Mouse (Mus musculus) kidney, embryonic 14.5 days (tissue): ENCODE measurements around the gene Sytl2. TPM values are rescaled to one million over a fixed set of nuclear protein-coding genes. Genes with fewer than 3 reads are reported as not detected.
A peak's percentile ranks its signal among the peaks of the same experiment; 100 is the strongest.

Experiments used
- ATAC-seq: fragments of 200-750 bp; cut with Nextera tagmentation; 2 replicates; pipeline ENCODE4 v1.8.0; 2017; ENCODE audit warnings: moderate number of reproducible peaks, mild to moderate bottlenecking, moderate TSS enrichment, moderate library complexity; ENCODE audit not compliant: low FRiP score, low TSS enrichment
- H3K27ac ChIP-seq: fragments of 300-500 bp; sonication (generic); 2 replicates; pipeline ENCODE4 v1.5.1; 2014; ENCODE audit warnings: low read depth, mild to moderate bottlenecking, low read length, moderate library complexity, mixed read lengths
- H3K27me3 ChIP-seq: fragments of 300-500 bp; sonication (generic); 2 replicates; pipeline ENCODE4 v1.6.1; 2014; ENCODE audit warnings: mild to moderate bottlenecking, low read length; ENCODE audit not compliant: control insufficient read depth, insufficient read depth
- H3K36me3 ChIP-seq: fragments of 300-500 bp; sonication (generic); 2 replicates; pipeline ENCODE4 v1.6.1; 2014; ENCODE audit warnings: low read length, mixed read lengths; ENCODE audit not compliant: control insufficient read depth, insufficient read depth
- H3K4me1 ChIP-seq: fragments of 300-500 bp; sonication (generic); 2 replicates; pipeline ENCODE4 v1.6.1; 2014; ENCODE audit warnings: low read length, mixed read lengths; ENCODE audit not compliant: control insufficient read depth, insufficient read depth
- H3K4me2 ChIP-seq: fragments of 300-500 bp; sonication (generic); replicated peaks from 2 replicates; pipeline ENCODE4 v1.6.1; 2014; ENCODE audit warnings: low read depth, mild to moderate bottlenecking, low read length
- H3K4me3 ChIP-seq: fragments of 300-500 bp; sonication (generic); 2 replicates; pipeline ENCODE4 v1.5.1; 2014; ENCODE audit warnings: mild to moderate bottlenecking, low read length
- H3K9ac ChIP-seq: fragments of 300-500 bp; sonication (generic); 2 replicates; pipeline ENCODE4 v1.6.1; 2014; ENCODE audit warnings: low read depth, mild to moderate bottlenecking, low read length, moderate library complexity
- H3K9me3 ChIP-seq: fragments of 300-500 bp; sonication (generic); 2 replicates; pipeline ENCODE4 v1.6.1; 2016; ENCODE audit warnings: low read length; ENCODE audit not compliant: control insufficient read depth
- WGBS: fragments of 180-500 bp; shearing (Covaris S2); extraction: QIAGEN DNeasy Blood & Tissue Kit; methylation state at CpG from one replicate; pipeline ENCODE4 v1.1.7; 2014; 5-methylcytosine and 5-hydroxymethylcytosine counted together
- polyA plus RNA-seq: library from polyadenylated mRNA; unstranded; fragments of >200 nt; fragmentation: Nextera tagmentation; extraction: Ambion mirVana; gene quantifications from 2 replicates; pipeline ENCODE4 v1.2.1, GENCODE M21; 2014

The Sytl2 gene
- polyA plus RNA-seq, 1 experiment from 2014 or later, result 9.2 TPM

DNA sequence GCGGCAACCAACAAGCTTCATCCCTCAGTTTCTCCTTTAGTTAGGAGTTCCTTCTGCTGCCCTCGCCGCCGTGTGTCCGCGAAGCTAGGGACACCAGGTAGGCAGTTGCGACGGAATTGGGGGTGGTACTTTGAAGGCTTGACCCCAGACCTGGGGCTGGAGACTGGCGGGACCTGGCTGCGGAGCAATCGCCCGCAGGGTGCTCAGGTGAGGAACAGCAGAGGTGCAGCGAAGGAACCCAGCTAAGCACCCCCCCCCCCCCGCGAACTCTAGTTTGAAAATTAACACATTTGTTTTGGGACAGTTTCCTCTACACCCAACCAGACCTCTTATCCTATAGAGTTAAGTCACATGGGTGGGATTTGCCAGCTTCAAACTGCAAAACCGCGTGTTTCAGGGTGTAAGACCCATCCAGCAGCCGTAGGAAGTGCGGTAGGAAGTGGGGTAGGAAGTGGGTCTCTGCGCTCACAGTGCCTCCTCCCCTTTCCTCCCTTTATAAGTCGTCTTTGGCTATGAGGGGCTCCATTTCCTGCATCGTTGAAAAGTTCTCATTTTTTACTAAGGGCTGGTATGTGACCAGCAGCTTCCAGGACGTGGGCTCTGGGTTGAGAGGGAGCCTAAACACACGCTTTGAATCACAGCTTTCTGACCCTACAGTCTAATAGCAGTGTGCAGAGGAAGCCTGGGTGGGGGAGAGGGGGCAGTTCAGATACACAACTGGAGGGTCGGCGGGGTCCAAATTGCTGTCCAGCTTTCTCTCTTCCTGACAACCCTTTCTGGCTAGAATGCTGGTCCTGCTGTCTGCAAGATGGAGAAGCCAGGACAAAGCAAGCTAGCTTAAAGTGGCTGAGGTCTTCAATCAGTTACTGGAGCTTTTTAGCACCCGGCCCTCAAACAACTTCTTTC lies 848 bp downstream of the Sytl2 start:
- Histone ChIP-seq H3K4me1 (0 out of 2 replicates have a peak, but pooled peaks cover 3% of the 10 kb centered on the region), H3K27ac (no peak overlapping the region), H3K4me2 (peak overlapping the region; percentile 96), H3K27me3 (peaks cover 3% of the 10 kb centered on the region; the same call in 1 of the 2 replicates), H3K4me3 (peak overlapping the region; percentile 68), H3K9ac (peak overlapping the region; percentile 72), H3K9me3 (no peaks in the 10 kb centered on the region), H3K36me3 (no peaks in the 10 kb centered on the region)
- 2% methylated on average over 27 of the region's 27 CpGs for WGBS
- ATAC-seq, result peak; percentile 59

DNA sequence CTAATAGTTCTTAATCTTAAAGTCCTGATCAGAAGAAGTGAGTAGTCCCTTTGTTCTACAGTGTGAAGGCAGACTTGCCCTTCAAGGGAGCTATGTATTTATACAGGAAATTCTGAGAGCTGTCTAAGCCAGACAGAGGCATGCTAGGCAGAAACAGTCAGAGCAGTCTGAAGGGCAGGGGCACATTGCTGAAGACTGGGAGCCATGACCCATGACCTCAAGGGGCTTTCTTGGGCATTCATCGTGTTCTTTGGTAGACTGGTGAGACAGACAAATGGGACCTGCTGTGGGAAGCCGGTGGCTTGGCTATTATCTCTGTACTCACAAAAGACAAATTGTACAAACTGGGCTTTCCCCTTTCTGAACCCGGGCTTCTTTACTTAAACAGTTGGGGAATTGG lies 4.0 kb downstream of the Sytl2 start:
- Histone ChIP-seq H3K27me3 (peaks cover 3% of the 10 kb centered on the region; the same call in 1 of the 2 replicates), H3K9me3 (no peaks in the 10 kb centered on the region), H3K4me3 (no peak overlapping the region), H3K4me2 (no peak overlapping the region), H3K27ac (no peak overlapping the region), H3K36me3 (no peaks in the 10 kb centered on the region), H3K9ac (no peak overlapping the region), H3K4me1 (0 out of 2 replicates have a peak, but pooled peaks cover 3% of the 10 kb centered on the region)
- 19% methylated on average over 3 of the region's 3 CpGs for WGBS
- ATAC-seq, result no peak

DNA sequence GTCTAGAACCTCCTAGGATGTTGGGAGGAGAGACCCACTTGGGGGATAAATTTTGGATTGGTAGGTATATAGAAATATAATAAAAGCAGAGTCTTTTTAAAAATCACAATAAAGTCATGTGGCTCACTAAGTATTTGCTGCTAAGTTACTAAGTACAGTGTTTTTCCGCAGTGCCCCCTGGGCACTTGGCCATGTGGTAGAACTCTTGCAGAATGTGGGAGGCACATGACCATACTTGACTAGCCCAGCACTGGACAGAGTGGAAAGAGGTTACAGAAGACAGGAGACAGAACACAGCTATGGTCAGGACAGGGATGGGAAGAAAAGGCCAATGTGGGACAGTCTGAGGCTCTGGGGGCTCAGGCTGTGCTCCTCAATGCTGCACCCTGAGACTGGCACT lies 4.9 kb downstream of the Sytl2 start:
- no peaks in the 10 kb centered on the region for H3K9me3 ChIP-seq

GRCm38 (mm10) chr7:90308003-90308402 lies 6.0 kb downstream of the Sytl2 start:
- Histone ChIP-seq H3K27me3 (no peaks in the 10 kb centered on the region), H3K4me1 (no peaks in the 10 kb centered on the region), H3K27ac (no peak overlapping the region), H3K4me2 (no peak overlapping the region), H3K9me3 (no peaks in the 10 kb centered on the region), H3K4me3 (no peak overlapping the region), H3K36me3 (no peaks in the 10 kb centered on the region), H3K9ac (no peak overlapping the region)
- ATAC-seq, result no peak
- 67% methylated on average over 6 of the region's 6 CpGs for WGBS

More for the DNA sequence above, 4.9 kb downstream of the Sytl2 start:
- H3K4me1 ChIP-seq, result 0 out of 2 replicates have a peak, but pooled peaks cover 3% of the 10 kb centered on the region
- no peaks in the 10 kb centered on the region for H3K36me3 ChIP-seq
- H3K27me3 ChIP-seq, result peaks cover 3% of the 10 kb centered on the region; the same call in 1 of the 2 replicates
- no peak for ATAC-seq
- H3K4me3 ChIP-seq, result no peak overlapping the region
- no peak overlapping the region for H3K4me2 ChIP-seq
- 79% methylated on average over 1 of the region's 1 CpGs for WGBS
- H3K9ac ChIP-seq, result no peak overlapping the region
- H3K27ac ChIP-seq, result no peak overlapping the region

DNA sequence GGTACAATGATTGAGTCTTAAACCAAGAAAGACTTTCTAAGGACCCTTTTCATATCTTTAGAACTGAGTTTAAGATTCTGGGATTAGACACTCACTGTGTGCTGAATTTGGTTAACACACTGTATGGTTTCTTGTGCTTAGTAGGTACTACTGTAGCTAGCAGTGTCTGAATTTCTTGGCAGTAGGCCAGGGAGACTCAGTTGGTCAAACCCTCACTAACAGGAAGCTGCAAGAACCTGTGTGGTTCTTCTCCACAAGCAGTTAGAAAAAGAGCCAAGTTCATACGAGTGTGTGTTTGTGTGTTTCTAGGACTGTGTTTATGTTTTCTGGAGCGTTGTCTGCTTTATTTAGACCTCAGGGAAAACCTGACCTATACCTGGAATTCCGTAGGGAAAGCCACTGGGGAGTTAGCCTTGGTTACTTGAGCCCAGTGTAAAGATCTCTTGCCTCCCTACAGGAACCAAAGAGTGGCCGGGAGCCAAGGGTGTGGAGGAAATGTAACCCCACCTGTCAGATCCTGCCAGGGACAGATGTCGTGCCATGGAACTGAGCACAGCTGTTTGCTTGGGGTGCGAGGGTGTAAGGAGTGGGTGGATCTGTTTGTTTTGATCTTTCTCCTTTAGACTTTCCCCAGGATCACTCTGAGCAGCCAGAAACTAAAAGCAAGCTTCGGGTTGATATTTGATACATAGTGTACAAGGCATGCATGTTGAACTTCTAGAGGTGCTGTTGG lies 10.3 kb downstream of the Sytl2 start:
- Histone ChIP-seq H3K9ac (no peak overlapping the region), H3K9me3 (no peaks in the 10 kb centered on the region), H3K4me3 (no peak overlapping the region), H3K36me3 (no peaks in the 10 kb centered on the region), H3K4me1 (no peaks in the 10 kb centered on the region), H3K4me2 (no peak overlapping the region), H3K27ac (no peak overlapping the region), H3K27me3 (no peaks in the 10 kb centered on the region)
- no peak; the same call in 1 of the 2 replicates for ATAC-seq
- 36% methylated on average over 7 of the region's 7 CpGs for WGBS

DNA sequence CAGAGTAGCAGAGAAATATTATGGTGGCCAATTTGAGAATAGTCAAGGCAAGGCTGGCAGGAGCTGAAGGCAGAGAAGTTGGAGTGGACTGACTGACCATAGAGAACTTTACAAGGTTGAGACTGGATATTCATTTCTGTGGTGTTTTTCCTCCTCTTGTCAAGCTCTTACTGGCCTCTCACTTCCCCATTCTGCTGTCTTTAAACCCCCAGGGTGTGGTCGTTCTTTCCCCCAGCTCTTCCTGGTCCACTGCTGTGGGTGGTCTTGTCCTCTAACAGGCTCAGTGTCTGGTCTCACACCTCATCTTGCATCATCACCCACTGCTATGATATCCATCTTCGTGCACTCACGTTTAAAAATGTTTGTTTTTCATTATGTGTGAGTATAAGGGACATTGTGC lies 11.4 kb downstream of the Sytl2 start:
- ATAC-seq, result no peak
- Histone ChIP-seq H3K4me1 (no peaks in the 10 kb centered on the region), H3K9me3 (no peaks in the 10 kb centered on the region), H3K27me3 (no peaks in the 10 kb centered on the region), H3K4me2 (no peak overlapping the region), H3K36me3 (no peaks in the 10 kb centered on the region), H3K27ac (no peak overlapping the region), H3K9ac (no peak overlapping the region), H3K4me3 (no peak overlapping the region)
- 75% methylated on average over 3 of the region's 3 CpGs for WGBS

- Histone ChIP-seq H3K4me3 (no peak overlapping the region), H3K4me2 (no peak overlapping the region), H3K9me3 (no peaks in the 10 kb centered on the region), H3K27me3 (no peaks in the 10 kb centered on the region), H3K36me3 (no peaks in the 10 kb centered on the region), H3K9ac (no peak overlapping the region), H3K4me1 (no peaks in the 10 kb centered on the region), H3K27ac (no peak overlapping the region)
- 84% methylated on average over 2 of the region's 2 CpGs for WGBS
- no peak for ATAC-seq
Observed at GRCm38 (mm10) chr7:90316823-90317222, 14.8 kb downstream of the Sytl2 start.

GRCm38 (mm10) chr7:90319446-90319845 lies 17.4 kb downstream of the Sytl2 start:
- H3K9me3 ChIP-seq, result no peaks in the 10 kb centered on the region
- ATAC-seq, result no peak
- H3K27me3 ChIP-seq, result no peaks in the 10 kb centered on the region
- WGBS, result 85% methylated on average over 1 of the region's 1 CpGs
- H3K27ac ChIP-seq, result no peak overlapping the region
- H3K36me3 ChIP-seq, result no peaks in the 10 kb centered on the region
- H3K4me1 ChIP-seq, result no peaks in the 10 kb centered on the region
- H3K9ac ChIP-seq, result no peak overlapping the region
- no peak overlapping the region for H3K4me3 ChIP-seq
- no peak overlapping the region for H3K4me2 ChIP-seq

- no peak overlapping the region for H3K4me2 ChIP-seq
- WGBS, result 72% methylated on average over 5 of the region's 5 CpGs
- no peak overlapping the region for H3K9ac ChIP-seq
- ATAC-seq, result no peak
- no peaks in the 10 kb centered on the region for H3K9me3 ChIP-seq
- no peaks in the 10 kb centered on the region for H3K36me3 ChIP-seq
- H3K27ac ChIP-seq, result no peak overlapping the region
- no peak overlapping the region for H3K4me3 ChIP-seq
- H3K27me3 ChIP-seq, result no peaks in the 10 kb centered on the region
- no peaks in the 10 kb centered on the region for H3K4me1 ChIP-seq
Observed at GRCm38 (mm10) chr7:90320124-90320523, 18.1 kb downstream of the Sytl2 start.
